Mouse (Mus musculus) neural tube, embryonic 15.5 days (tissue): ENCODE results near the gene Armc12. TPM values are rescaled to one million over a fixed set of nuclear protein-coding genes. Genes with fewer than 3 reads are reported as not detected.

ENCODE experiments used
- ATAC-seq: fragments of 200-750 bp; cut with Nextera tagmentation; 2 replicates; pipeline ENCODE4 v1.8.0; 2017; ENCODE audit warnings: mild to moderate bottlenecking, moderate TSS enrichment, moderate library complexity; ENCODE audit not compliant: low FRiP score
- H3K27ac ChIP-seq: fragments of 300-500 bp; sonication (generic); replicated peaks from 2 replicates; pipeline ENCODE4 v1.5.1; 2015; ENCODE audit warnings: mild to moderate bottlenecking, inconsistent platforms
- H3K27me3 ChIP-seq: fragments of 300-500 bp; sonication (generic); replicated peaks from 2 replicates; pipeline ENCODE4 v1.6.1; 2015; ENCODE audit warnings: inconsistent platforms
- H3K36me3 ChIP-seq: fragments of 300-500 bp; sonication (generic); 2 replicates; pipeline ENCODE4 v1.6.1; 2015; ENCODE audit warnings: inconsistent platforms
- H3K4me1 ChIP-seq: fragments of 300-500 bp; sonication (generic); 2 replicates; pipeline ENCODE4 v1.6.1; 2015; ENCODE audit warnings: inconsistent platforms
- H3K4me2 ChIP-seq: fragments of 300-500 bp; sonication (generic); 2 replicates; pipeline ENCODE4 v1.6.1; 2015; ENCODE audit warnings: inconsistent platforms, mild to moderate bottlenecking, moderate library complexity
- H3K4me3 ChIP-seq: fragments of 300-500 bp; sonication (generic); replicated peaks from 2 replicates; pipeline ENCODE4 v1.5.1; 2015; ENCODE audit warnings: mild to moderate bottlenecking, inconsistent platforms
- H3K9ac ChIP-seq: fragments of 300-500 bp; sonication (generic); replicated peaks from 2 replicates; pipeline ENCODE4 v1.6.1; 2015; ENCODE audit warnings: mild to moderate bottlenecking, inconsistent platforms
- H3K9me3 ChIP-seq: fragments of 300-500 bp; sonication (generic); replicated peaks from 2 replicates; pipeline ENCODE4 v1.6.1; 2016; ENCODE audit warnings: inconsistent platforms
- WGBS: fragments of 180-500 bp; shearing (Covaris S2); methylation state at CpG from one replicate; pipeline ENCODE4 v1.1.7; 2015; ENCODE audit warnings: mixed read lengths; 5-methylcytosine and 5-hydroxymethylcytosine counted together
- polyA plus RNA-seq: library from polyadenylated mRNA; unstranded; fragments of >200 nt; fragmentation: Nextera tagmentation; extraction: Ambion mirVana; gene quantifications from 2 replicates; pipeline ENCODE4 v1.2.1, GENCODE M21; 2015

Armc12 gene
- not detected in 2 replicates for polyA plus RNA-seq

- 89% methylated on average over 6 of the region's 6 CpGs for whole genome bisulfite sequencing
These were observed at the start of gene Armc12 for GRCm38 (mm10) chr17:28530506-28530905. TSS of gene Armc12 (plus strand) at chr17:28530806.

GRCm38 (mm10) chr17:28484704-28485445 is 45.7 kb upstream of the Armc12 start:
- Histone ChIP-seq H3K9ac (peak overlapping the region; percentile 71), H3K4me1 (peaks cover 12% of the 10 kb centered on the region), H3K9me3 (no peaks in the 10 kb centered on the region), H3K27ac (peak overlapping the region; percentile 85), H3K4me3 (peak overlapping the region; percentile 95), H3K4me2 (peak overlapping the region; percentile 83), H3K27me3 (no peaks in the 10 kb centered on the region), H3K36me3 (no peaks in the 10 kb centered on the region)
- peak; percentile 19; the same call in 1 of the 2 replicates for ATAC-seq
- 3% methylated on average over 30 of the region's 30 CpGs for WGBS

More at GRCm38 (mm10) chr17:28530506-28530905, at the start of gene Armc12:
- no peak within 1 kb of the TSS for H3K4me2 ChIP-seq
- no peaks in the 10 kb centered on the region for H3K9me3 ChIP-seq
- no peak within 1 kb of the TSS for H3K9ac ChIP-seq
- no peak within 1 kb of the TSS for H3K4me3 ChIP-seq
- no peaks in the 10 kb centered on the region for H3K36me3 ChIP-seq
- no peak within 1 kb of the TSS for H3K27ac ChIP-seq
- peaks cover 7% of the 10 kb centered on the region for H3K4me1 ChIP-seq
- H3K27me3 ChIP-seq: peaks cover 4% of the 10 kb centered on the region; the same call in 1 of the 2 replicates
- ATAC-seq: no peak

- Histone ChIP-seq H3K4me2 (peak overlapping the region; percentile 83), H3K4me3 (peak overlapping the region; percentile 95), H3K36me3 (no peaks in the 10 kb centered on the region), H3K27me3 (no peaks in the 10 kb centered on the region), H3K9me3 (no peaks in the 10 kb centered on the region), H3K27ac (peak overlapping the region; percentile 85), H3K9ac (peak overlapping the region; percentile 71), H3K4me1 (peaks cover 12% of the 10 kb centered on the region)
- peak; percentile 60 for ATAC-seq
- under 1% methylated on average over 74 of the region's 77 CpGs for WGBS
These were observed 45.1 kb upstream of the Armc12 start for GRCm38 (mm10) chr17:28485446-28485948.

- Histone ChIP-seq H3K4me2 (peak overlapping the region; percentile 83), H3K4me1 (peaks cover 12% of the 10 kb centered on the region), H3K36me3 (no peaks in the 10 kb centered on the region), H3K9ac (peak overlapping the region; percentile 71), H3K4me3 (peak overlapping the region; percentile 95), H3K27me3 (no peaks in the 10 kb centered on the region), H3K27ac (peak overlapping the region; percentile 85), H3K9me3 (no peaks in the 10 kb centered on the region)
- peak; percentile 99 for ATAC-seq
- WGBS: 0% methylated on average over 37 of the region's 58 CpGs
These were observed 44.6 kb upstream of the Armc12 start for GRCm38 (mm10) chr17:28485977-28486400.

GRCm38 (mm10) chr17:28486720-28487119 is 43.9 kb upstream of the Armc12 start:
- Histone ChIP-seq H3K27me3 (no peaks in the 10 kb centered on the region), H3K27ac (no peak overlapping the region), H3K4me2 (peak overlapping the region; percentile 83), H3K4me1 (peaks cover 17% of the 10 kb centered on the region), H3K36me3 (no peaks in the 10 kb centered on the region), H3K9ac (no peak overlapping the region), H3K4me3 (no peak overlapping the region), H3K9me3 (no peaks in the 10 kb centered on the region)
- ATAC-seq: no peak
- WGBS: 83% methylated on average over 6 of the region's 6 CpGs

GRCm38 (mm10) chr17:28487584-28488257 is 42.9 kb upstream of the Armc12 start:
- H3K9me3 ChIP-seq: no peaks in the 10 kb centered on the region
- no peaks in the 10 kb centered on the region for H3K36me3 ChIP-seq
- H3K4me1 ChIP-seq: peaks cover 17% of the 10 kb centered on the region
- H3K4me3 ChIP-seq: no peak overlapping the region
- no peaks in the 10 kb centered on the region for H3K27me3 ChIP-seq
- no peak for ATAC-seq
- H3K9ac ChIP-seq: no peak overlapping the region
- no peak overlapping the region for H3K27ac ChIP-seq
- 94% methylated on average over 18 of the region's 18 CpGs for WGBS
- no peak overlapping the region for H3K4me2 ChIP-seq

- no peaks in the 10 kb centered on the region for H3K9me3 ChIP-seq
- no peak overlapping the region for H3K4me2 ChIP-seq
- H3K9ac ChIP-seq: no peak overlapping the region
- no peaks in the 10 kb centered on the region for H3K36me3 ChIP-seq
- no peak for ATAC-seq
- WGBS: 79% methylated on average over 7 of the region's 7 CpGs
- no peaks in the 10 kb centered on the region for H3K27me3 ChIP-seq
- no peak overlapping the region for H3K27ac ChIP-seq
- H3K4me1 ChIP-seq: peaks cover 17% of the 10 kb centered on the region
- H3K4me3 ChIP-seq: no peak overlapping the region
These were observed 42.2 kb upstream of the Armc12 start for GRCm38 (mm10) chr17:28488258-28489013.

GRCm38 (mm10) chr17:28491035-28491770 is 39.4 kb upstream of the Armc12 start:
- Histone ChIP-seq H3K4me2 (no peak overlapping the region), H3K36me3 (no peaks in the 10 kb centered on the region), H3K4me1 (peaks cover 9% of the 10 kb centered on the region), H3K27ac (no peak overlapping the region), H3K9ac (no peak overlapping the region), H3K4me3 (no peak overlapping the region), H3K9me3 (no peaks in the 10 kb centered on the region), H3K27me3 (no peaks in the 10 kb centered on the region)
- ATAC-seq: no peak
- WGBS: 58% methylated on average over 14 of the region's 14 CpGs

GRCm38 (mm10) chr17:28495832-28496231 is 34.8 kb upstream of the Armc12 start:
- H3K9me3 ChIP-seq: no peaks in the 10 kb centered on the region
- no peak for ATAC-seq
- H3K9ac ChIP-seq: no peak overlapping the region
- H3K27me3 ChIP-seq: no peaks in the 10 kb centered on the region
- peaks cover 5% of the 10 kb centered on the region; the same call in 1 of the 2 replicates for H3K4me1 ChIP-seq
- no peak overlapping the region for H3K27ac ChIP-seq
- H3K4me3 ChIP-seq: no peak overlapping the region
- H3K4me2 ChIP-seq: no peak overlapping the region
- H3K36me3 ChIP-seq: no peaks in the 10 kb centered on the region
- 94% methylated on average over 8 of the region's 8 CpGs for WGBS

GRCm38 (mm10) chr17:28499190-28499589 is 31.4 kb upstream of the Armc12 start:
- Histone ChIP-seq H3K27me3 (no peaks in the 10 kb centered on the region), H3K4me1 (no peaks in the 10 kb centered on the region), H3K9me3 (no peaks in the 10 kb centered on the region), H3K9ac (no peak overlapping the region), H3K27ac (no peak overlapping the region), H3K4me3 (no peak overlapping the region), H3K36me3 (no peaks in the 10 kb centered on the region), H3K4me2 (no peak overlapping the region)
- 80% methylated on average over 2 of the region's 2 CpGs for WGBS
- ATAC-seq: no peak

GRCm38 (mm10) chr17:28500465-28500864 is 30.1 kb upstream of the Armc12 start:
- H3K4me3 ChIP-seq: no peak overlapping the region
- no peak overlapping the region for H3K9ac ChIP-seq
- H3K36me3 ChIP-seq: no peaks in the 10 kb centered on the region
- no peaks in the 10 kb centered on the region for H3K9me3 ChIP-seq
- no peak overlapping the region for H3K4me2 ChIP-seq
- no peak overlapping the region for H3K27ac ChIP-seq
- H3K27me3 ChIP-seq: no peaks in the 10 kb centered on the region
- no peak for ATAC-seq
- no peaks in the 10 kb centered on the region for H3K4me1 ChIP-seq
- WGBS: 79% methylated on average over 3 of the region's 3 CpGs
